Mouse (Mus musculus): Measurements from ENCODE around the gene Sppl2c. TPM values are rescaled to one million over a fixed set of nuclear protein-coding genes. Genes with fewer than 3 reads are reported as not detected.
A peak's percentile ranks its signal among the peaks of the same experiment; 100 is the strongest.

Gene Sppl2c
- polyA plus RNA-seq, 1 experiment from 2014 or later, result not detected

DNA sequence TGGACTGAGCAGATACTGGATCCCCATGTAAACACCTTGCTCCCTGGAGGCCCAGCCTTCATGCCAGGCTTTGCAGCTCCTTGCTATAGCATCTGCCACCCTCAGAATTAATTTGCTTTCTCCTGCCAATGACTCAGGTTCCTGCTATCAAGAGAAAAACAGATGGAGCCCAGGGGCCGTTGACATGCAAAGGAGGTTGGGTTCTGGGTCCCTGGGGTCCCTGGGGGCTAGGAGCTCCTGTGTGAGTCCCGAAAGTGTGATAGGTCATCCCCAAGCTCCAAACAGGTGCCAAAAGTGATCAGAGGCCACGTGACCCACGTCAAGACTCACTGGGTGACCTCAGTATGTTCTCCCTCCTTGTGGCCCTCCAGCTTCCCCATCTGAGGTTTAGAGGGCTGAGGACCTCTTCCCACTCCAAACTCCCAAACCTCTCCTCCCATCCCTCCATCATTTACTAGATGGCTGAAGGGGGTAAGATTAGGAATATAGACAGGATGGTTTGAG, 26.3 kb upstream of the Sppl2c start:
- H3K9ac ChIP-seq, result no peak overlapping the region
- no peaks in the 10 kb centered on the region; the same call in 1 of the 2 replicates for H3K27me3 ChIP-seq
- H3K36me3 ChIP-seq, result no peaks in the 10 kb centered on the region
- H3K4me2 ChIP-seq, result no peak overlapping the region
- ATAC-seq (ENCODE audit: low read depth), result no peak
- H3K4me1 ChIP-seq (replicated peaks), result peaks cover 40% of the 10 kb centered on the region
- WGBS, result 86% methylated on average over 4 of the region's 4 CpGs
- H3K4me3 ChIP-seq, result no peak overlapping the region
- H3K27ac ChIP-seq (replicated peaks), result no peak overlapping the region
- H3K9me3 ChIP-seq, result no peaks in the 10 kb centered on the region

DNA sequence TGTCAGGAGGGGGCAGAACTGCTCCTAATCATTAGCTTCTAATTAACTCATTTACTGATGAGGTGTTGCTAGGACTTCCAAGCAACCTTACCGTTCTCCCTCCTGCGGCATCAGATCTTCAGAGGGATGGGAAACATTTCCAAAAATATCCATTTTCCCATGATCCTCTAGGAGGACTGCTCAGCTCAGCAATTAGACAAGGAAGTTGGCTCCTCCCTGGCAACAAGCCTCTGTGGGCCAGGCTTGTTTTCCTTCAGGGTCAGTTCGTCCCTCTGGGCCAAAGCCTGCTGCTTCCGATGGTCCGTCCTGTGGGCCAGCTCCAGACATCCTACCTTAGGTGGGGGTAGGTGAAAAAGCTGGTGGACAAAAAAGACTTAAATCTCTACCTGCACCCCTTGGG, 25.0 kb upstream of the Sppl2c start:
- 79% methylated on average over 5 of the region's 5 CpGs for WGBS
- ATAC-seq (ENCODE audit: low read depth), result no peak
- H3K27me3 ChIP-seq, result no peaks in the 10 kb centered on the region; the same call in 1 of the 2 replicates
- peaks cover 32% of the 10 kb centered on the region for H3K4me1 ChIP-seq (replicated peaks)
- no peak overlapping the region for H3K27ac ChIP-seq (replicated peaks)
- no peak overlapping the region for H3K4me2 ChIP-seq
- H3K4me3 ChIP-seq, result no peak overlapping the region
- H3K9ac ChIP-seq, result no peak overlapping the region
- no peaks in the 10 kb centered on the region for H3K36me3 ChIP-seq
- no peaks in the 10 kb centered on the region for H3K9me3 ChIP-seq

DNA sequence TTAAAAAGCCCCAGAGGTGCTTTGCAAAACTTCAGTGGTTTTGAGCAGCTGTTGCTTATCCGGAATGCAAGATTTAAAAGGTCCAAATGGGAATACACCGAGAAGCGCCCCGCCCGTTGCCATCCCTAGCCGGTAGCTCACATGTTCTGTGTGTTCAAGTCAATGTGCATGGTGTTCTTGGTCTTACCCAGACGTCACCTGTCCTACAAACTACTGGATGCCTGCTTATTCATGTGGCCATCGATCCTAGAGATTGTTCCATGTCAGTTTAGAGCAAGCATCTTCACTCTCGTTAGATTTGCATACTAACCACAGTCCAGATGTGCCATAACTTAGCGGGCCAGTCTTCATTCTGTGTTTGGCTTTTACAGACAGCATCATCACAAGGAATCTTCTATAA, 21.9 kb upstream of the Sppl2c start:
- 91% methylated on average over 10 of the region's 10 CpGs for WGBS
- Histone ChIP-seq H3K27me3 (no peaks in the 10 kb centered on the region; the same call in 1 of the 2 replicates), H3K36me3 (no peaks in the 10 kb centered on the region), H3K27ac (replicated peaks) (no peak overlapping the region), H3K9ac (no peak overlapping the region), H3K4me3 (no peak overlapping the region), H3K4me2 (no peak overlapping the region), H3K9me3 (no peaks in the 10 kb centered on the region), H3K4me1 (replicated peaks) (peaks cover 5% of the 10 kb centered on the region; the same call in 1 of the 2 replicates)
- ATAC-seq (ENCODE audit: low read depth), result no peak

DNA sequence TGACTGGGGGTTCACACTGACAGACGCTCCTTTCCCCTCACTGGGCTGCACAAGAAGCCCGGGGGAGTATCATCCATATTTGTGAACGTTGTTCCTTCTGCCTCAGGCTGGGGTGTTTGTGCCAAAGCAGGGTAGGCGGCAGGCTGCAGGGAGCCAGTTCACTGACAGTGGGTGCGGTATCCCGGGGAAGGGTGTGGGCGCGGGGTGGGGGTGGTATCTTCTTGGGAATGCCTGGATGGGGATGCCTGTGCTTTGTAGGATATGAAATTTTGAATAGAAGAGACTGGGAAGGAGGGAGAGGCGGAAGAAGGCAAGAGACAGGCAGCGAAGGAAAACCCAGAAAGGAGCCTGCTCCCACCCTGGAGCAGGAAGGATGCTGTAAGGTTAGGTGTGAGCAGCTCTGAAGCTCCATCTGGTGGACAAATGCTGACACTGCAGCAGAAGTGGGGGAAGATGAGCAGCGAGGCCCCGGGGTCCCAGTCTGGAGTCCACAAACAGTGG, 14.8 kb upstream of the Sppl2c start:
- WGBS, result 37% methylated on average over 12 of the region's 12 CpGs
- peak overlapping the region; percentile 27; the same call in 1 of the 2 replicates for H3K4me2 ChIP-seq
- ATAC-seq (ENCODE audit: low read depth), result peak; percentile 64; the same call in 1 of the 2 replicates
- no peaks in the 10 kb centered on the region for H3K9me3 ChIP-seq
- no peak overlapping the region for H3K4me3 ChIP-seq
- peaks cover 10% of the 10 kb centered on the region for H3K27me3 ChIP-seq
- H3K36me3 ChIP-seq, result no peaks in the 10 kb centered on the region
- peaks cover 4% of the 10 kb centered on the region for H3K4me1 ChIP-seq (replicated peaks)
- peak overlapping the region; percentile 53; the same call in 1 of the 2 replicates for H3K9ac ChIP-seq
- H3K27ac ChIP-seq (replicated peaks), result no peak overlapping the region

DNA sequence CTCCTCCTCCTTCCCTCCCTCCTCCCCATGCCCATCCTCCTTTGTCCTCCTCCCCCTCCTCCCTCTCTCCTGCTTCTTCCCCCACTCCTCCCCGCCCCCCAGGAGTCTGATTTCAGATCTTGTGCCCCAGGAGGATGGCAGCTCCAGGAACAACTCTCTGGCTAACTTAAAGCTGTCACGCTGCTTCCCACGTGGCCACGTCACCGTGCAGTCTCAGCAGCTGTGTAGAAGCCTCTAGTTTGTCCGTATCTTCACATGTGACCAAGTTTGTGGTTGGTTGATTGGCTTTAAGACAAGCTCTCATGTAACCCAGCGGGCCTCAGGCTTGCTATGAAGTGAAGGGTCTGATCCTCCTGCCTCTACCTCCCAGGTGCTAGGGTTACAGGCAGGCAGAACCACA, 7.2 kb upstream of the Sppl2c start:
- H3K36me3 ChIP-seq, result no peaks in the 10 kb centered on the region
- no peaks in the 10 kb centered on the region for H3K4me1 ChIP-seq (replicated peaks)
- 30% methylated on average over 7 of the region's 7 CpGs for WGBS
- no peaks in the 10 kb centered on the region; the same call in 1 of the 2 replicates for H3K27me3 ChIP-seq
- no peaks in the 10 kb centered on the region for H3K9me3 ChIP-seq
- H3K9ac ChIP-seq, result no peak overlapping the region
- no peak overlapping the region for H3K4me3 ChIP-seq
- no peak overlapping the region for H3K27ac ChIP-seq (replicated peaks)
- H3K4me2 ChIP-seq, result no peak overlapping the region
- no peak for ATAC-seq (ENCODE audit: low read depth)

DNA sequence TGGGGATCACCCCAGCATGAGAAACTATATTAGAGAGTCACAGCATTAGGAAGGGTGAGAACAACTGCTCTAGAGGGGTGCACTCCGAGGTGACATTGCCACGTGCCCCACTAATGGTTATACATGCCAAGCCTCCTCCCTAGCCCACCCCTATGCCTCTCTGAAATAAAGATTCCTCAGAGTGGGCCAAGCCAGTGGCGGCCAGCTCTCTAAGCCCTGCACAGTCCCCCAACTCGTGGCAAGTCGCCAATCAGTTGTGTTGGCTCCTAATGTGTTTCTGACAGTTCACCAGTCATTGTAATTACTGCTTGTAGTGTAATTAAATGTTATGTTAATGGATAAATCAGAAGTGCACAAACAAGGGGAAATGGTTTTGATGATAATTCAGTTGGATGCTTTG, 6.3 kb upstream of the Sppl2c start:
- Histone ChIP-seq H3K4me2 (no peak overlapping the region), H3K4me3 (no peak overlapping the region), H3K27me3 (no peaks in the 10 kb centered on the region; the same call in 1 of the 2 replicates), H3K27ac (replicated peaks) (no peak overlapping the region), H3K9me3 (no peaks in the 10 kb centered on the region), H3K36me3 (no peaks in the 10 kb centered on the region), H3K9ac (no peak overlapping the region), H3K4me1 (replicated peaks) (no peaks in the 10 kb centered on the region)
- no peak for ATAC-seq (ENCODE audit: low read depth)
- WGBS, result 68% methylated on average over 5 of the region's 5 CpGs

DNA sequence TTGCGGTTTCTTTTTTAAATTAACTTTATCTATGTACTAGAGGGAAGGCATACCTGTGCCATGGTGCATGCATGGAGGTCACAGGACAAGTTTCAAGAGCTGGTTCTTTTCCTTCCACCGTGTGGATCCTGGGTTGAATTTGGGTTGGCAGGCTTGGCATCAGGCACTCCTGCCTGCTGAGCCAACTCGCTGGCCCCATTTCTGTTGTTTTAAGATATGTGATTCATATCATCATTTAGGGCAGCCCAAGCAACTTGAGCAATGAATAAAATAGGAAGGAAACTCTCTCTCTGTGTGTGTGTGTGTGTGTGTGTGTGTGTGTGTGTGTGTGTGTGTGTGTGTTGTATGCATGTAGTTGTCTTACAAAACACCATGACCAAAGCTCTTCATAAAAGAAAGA, 4.0 kb upstream of the Sppl2c start:
- no peak overlapping the region for H3K4me2 ChIP-seq
- WGBS, result 84% methylated on average over 3 of the region's 3 CpGs
- H3K9ac ChIP-seq, result no peak overlapping the region
- H3K4me1 ChIP-seq (replicated peaks), result no peaks in the 10 kb centered on the region
- no peaks in the 10 kb centered on the region; the same call in 1 of the 2 replicates for H3K27me3 ChIP-seq
- H3K36me3 ChIP-seq, result no peaks in the 10 kb centered on the region
- H3K27ac ChIP-seq (replicated peaks), result no peak overlapping the region
- H3K4me3 ChIP-seq, result no peak overlapping the region
- H3K9me3 ChIP-seq, result no peaks in the 10 kb centered on the region
- ATAC-seq (ENCODE audit: low read depth), result no peak

DNA sequence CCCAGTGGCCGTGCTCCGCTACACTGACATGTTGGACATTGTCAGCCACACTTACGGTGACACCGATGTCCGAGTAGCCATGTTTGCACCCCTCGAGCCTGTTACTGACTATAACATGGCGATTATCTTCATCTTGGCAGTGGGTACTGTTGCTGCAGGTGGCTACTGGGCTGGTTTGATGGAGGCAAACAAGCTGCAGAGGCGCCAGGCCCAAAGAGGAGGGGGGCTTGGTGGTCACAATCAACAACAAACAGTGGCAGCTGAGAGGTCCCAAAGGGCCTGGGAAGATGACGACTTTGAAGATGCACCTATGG, 667 bp downstream of the Sppl2c start:
- Histone ChIP-seq H3K4me3 (no peak overlapping the region), H3K27me3 (no peaks in the 10 kb centered on the region; the same call in 1 of the 2 replicates), H3K9me3 (no peaks in the 10 kb centered on the region), H3K4me2 (no peak overlapping the region), H3K27ac (replicated peaks) (no peak overlapping the region), H3K9ac (no peak overlapping the region), H3K36me3 (no peaks in the 10 kb centered on the region), H3K4me1 (replicated peaks) (no peaks in the 10 kb centered on the region)
- no peak for ATAC-seq (ENCODE audit: low read depth)
- WGBS, result 92% methylated on average over 9 of the region's 9 CpGs

DNA sequence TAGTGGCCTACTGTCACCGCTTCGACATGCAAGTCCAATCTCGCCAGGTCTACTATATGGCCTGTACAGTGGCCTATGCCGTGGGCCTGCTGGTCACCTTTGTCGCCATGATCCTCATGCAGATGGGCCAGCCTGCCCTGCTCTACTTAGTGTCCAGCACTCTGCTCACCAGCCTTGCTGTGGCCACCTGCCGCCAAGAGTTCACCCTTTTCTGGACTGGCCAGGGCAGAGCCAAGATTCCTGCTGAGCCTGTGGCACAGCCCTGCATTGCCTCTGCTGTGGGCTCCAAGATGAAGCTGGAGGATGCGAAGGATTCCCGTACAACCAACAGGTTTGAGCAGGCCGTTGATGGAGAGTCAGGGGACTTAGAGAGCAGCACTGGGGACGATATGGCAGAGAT, 1.6 kb downstream of the Sppl2c start:
- ATAC-seq (ENCODE audit: low read depth), result no peak
- no peak overlapping the region for H3K27ac ChIP-seq (replicated peaks)
- 95% methylated on average over 10 of the region's 10 CpGs for WGBS
- H3K9me3 ChIP-seq, result no peaks in the 10 kb centered on the region
- no peaks in the 10 kb centered on the region for H3K4me1 ChIP-seq (replicated peaks)
- no peak overlapping the region for H3K9ac ChIP-seq
- H3K4me3 ChIP-seq, result no peak overlapping the region
- no peaks in the 10 kb centered on the region; the same call in 1 of the 2 replicates for H3K27me3 ChIP-seq
- H3K4me2 ChIP-seq, result no peak overlapping the region
- no peaks in the 10 kb centered on the region for H3K36me3 ChIP-seq

DNA sequence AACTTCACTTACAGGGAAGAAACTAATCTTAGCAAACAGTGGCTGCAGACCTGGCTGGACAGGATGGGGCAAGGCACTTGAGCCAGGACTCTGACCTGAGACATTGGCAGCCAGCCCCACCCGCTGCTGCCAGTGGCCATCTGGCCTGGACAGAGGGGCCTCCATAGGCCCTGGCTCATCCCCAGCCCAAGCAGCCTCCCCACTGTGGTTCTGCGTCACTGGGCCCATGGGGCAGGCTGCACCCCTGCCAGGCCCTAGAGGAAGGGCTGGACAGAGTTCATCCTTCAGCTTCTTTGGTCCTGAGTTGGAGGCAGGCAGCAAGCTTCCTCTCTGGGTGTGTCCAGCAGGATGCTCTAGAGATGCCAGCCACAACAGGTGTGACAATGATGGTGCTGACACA, 3.9 kb downstream of the Sppl2c start:
- Histone ChIP-seq H3K4me3 (no peak overlapping the region), H3K4me2 (no peak overlapping the region), H3K4me1 (replicated peaks) (no peaks in the 10 kb centered on the region), H3K9ac (no peak overlapping the region), H3K27me3 (no peaks in the 10 kb centered on the region), H3K27ac (replicated peaks) (no peak overlapping the region), H3K36me3 (no peaks in the 10 kb centered on the region), H3K9me3 (no peaks in the 10 kb centered on the region)
- whole genome bisulfite sequencing, result 88% methylated on average over 2 of the region's 2 CpGs
- ATAC-seq (ENCODE audit: low read depth), result no peak

DNA sequence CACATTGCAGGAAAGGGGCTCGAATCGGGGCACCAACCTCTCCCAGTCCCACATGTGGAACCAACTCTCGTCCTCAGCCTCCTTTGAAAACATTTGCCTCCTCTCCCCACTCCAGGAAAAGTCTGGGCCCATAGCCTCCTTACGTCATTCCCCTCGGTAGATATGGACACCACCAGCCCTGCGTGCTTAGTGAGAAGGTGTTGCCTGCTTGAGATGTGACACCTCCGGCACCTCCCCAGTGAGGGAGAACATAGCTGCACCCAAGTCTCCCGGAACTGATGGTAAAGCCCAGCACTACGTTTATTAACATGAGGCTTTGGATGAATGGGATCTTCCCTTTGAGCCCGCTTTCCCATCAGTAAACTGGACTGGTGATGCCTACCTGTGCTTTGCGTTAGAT, 9.3 kb downstream of the Sppl2c start:
- 0 out of 2 replicates have a peak, but pooled peaks have one; percentile 21 for ATAC-seq (ENCODE audit: low read depth)
- no peaks in the 10 kb centered on the region for H3K36me3 ChIP-seq
- H3K4me2 ChIP-seq, result peak overlapping the region; percentile 34; the same call in 1 of the 2 replicates
- H3K27ac ChIP-seq (replicated peaks), result no peak overlapping the region
- H3K27me3 ChIP-seq, result peaks cover 12% of the 10 kb centered on the region
- no peak overlapping the region for H3K9ac ChIP-seq
- no peaks in the 10 kb centered on the region for H3K9me3 ChIP-seq
- no peak overlapping the region for H3K4me3 ChIP-seq
- 79% methylated on average over 11 of the region's 11 CpGs for WGBS
- no peaks in the 10 kb centered on the region for H3K4me1 ChIP-seq (replicated peaks)

DNA sequence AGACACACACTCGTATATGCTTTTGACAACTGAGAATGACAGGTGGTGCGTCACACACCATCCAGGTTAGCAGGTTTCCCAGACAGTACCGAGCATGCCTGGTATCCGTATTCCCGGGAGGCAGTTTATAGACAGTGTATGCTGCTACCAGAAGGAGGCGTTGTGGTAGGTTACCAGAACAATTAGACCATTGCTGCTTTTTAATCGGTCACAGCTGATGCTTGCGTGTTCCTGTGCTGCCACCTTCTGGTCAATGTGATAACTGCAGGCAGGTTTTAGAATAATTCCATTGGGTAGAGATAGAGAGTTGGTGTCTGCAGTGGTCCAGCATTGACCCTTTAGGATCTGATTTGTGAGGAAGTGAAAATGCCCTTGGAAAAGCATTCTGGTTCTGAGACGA, 9.7 kb downstream of the Sppl2c start:
- peak; percentile 97 for ATAC-seq (ENCODE audit: low read depth)
- H3K4me1 ChIP-seq (replicated peaks), result no peaks in the 10 kb centered on the region
- WGBS, result 7% methylated on average over 9 of the region's 9 CpGs
- H3K27me3 ChIP-seq, result peaks cover 12% of the 10 kb centered on the region
- no peaks in the 10 kb centered on the region for H3K36me3 ChIP-seq
- H3K9ac ChIP-seq, result no peak overlapping the region
- H3K9me3 ChIP-seq, result no peaks in the 10 kb centered on the region
- no peak overlapping the region for H3K4me3 ChIP-seq
- no peak overlapping the region for H3K27ac ChIP-seq (replicated peaks)
- H3K4me2 ChIP-seq, result peak overlapping the region; percentile 34; the same call in 1 of the 2 replicates

DNA sequence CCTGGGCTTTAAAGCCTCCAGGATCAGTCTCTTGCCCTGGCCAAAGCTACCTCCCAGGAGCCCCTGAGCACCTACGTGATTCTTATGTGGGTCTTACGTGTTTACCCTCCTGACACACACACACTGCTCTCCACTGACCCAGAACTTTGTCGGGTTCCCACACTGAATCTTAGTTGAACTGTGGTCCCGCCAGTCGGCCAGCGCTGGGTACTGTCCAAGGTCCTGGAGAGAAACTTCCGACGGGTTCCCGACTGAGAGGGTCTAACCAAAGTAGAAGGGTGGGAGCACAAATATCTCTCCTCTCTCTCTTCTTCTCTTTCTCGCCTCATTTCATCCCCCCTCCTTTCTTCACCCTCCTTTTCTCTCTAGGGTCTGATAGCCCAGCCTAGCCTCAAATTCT, 11.7 kb downstream of the Sppl2c start:
- Histone ChIP-seq H3K27ac (replicated peaks) (no peak overlapping the region), H3K27me3 (peaks cover 12% of the 10 kb centered on the region), H3K4me1 (replicated peaks) (no peaks in the 10 kb centered on the region), H3K4me3 (no peak overlapping the region), H3K36me3 (no peaks in the 10 kb centered on the region), H3K9me3 (peaks cover 10% of the 10 kb centered on the region), H3K9ac (no peak overlapping the region), H3K4me2 (no peak overlapping the region)
- 9% methylated on average over 10 of the region's 10 CpGs for WGBS
- ATAC-seq (ENCODE audit: low read depth), result no peak
